Mouse (Mus musculus) kidney, postnatal 10 days (tissue): ENCODE results near the gene Vmn1r14.
"Not testable (repeated sequence)": the region's sequence is repeated elsewhere in the genome, so short reads cannot be mapped to it uniquely, and the experiment has no call there.

ENCODE experiments used
- DNase-seq: peaks from one replicate; pipeline ENCODE4 v3.0.0; 2021; ENCODE audit warnings: mixed read lengths

The Vmn1r14 gene

DNA sequence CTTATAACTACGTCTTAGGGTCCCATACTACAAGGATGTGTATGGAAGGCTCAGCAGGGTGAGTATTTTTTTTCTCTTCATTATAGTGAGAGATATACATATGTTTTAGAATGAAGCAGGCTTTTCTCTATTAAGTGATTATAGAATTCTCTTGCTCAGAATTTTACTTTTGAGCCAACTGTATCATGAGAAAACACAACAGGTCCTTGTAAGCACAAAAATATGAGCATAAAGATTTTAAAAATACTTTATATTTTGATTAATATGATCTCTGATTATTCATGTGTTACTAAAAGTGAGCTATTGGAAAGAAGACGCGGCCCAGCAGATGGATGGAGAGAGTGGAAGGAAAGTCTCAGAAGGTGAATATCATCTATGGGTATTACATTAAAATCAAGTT is at the start of gene Vmn1r14:
Gene Vmn1r14 (plus strand): TSS at position 301 of the 400 bp plus-strand sequence.
- no peak for DNase-seq

DNA sequence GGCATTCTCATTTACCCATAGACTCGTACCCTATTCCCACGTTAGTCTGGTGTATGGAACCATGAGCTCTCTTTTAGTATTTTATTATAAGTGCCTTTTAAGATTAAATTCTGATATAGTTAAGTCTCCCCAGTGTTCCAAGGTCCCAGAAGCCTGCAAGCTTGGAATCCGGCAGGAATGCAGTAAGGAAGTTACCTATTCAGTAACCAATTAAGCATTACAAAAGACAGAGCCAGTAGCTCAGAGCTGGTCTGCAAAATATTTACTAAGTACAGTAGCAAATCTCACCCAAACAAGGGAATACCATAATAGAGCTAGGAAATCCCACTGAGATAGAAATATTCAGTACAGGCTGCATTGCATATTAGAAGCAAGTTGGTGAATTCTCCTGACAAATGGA is 41.5 kb upstream of the Vmn1r14 start:
- peak; percentile 7 for DNase-seq

DNA sequence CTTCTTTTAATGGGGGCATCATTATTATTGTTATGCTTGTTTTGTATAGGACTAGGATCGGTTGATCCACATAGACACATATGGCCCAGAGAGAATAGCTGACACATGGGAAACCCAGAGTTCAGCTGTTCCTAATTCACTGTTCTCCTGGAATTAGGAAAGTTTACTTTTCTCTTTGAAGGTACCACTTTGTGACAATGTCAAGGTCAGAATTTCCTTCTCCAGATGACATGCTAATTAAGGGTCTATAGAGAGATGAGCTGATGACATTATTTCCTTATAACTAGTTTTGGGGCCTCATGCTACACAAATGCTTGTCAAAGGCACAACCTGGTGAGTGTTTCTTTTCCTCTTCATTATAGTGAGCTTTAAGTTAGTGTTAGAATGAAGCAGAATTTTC is 28.5 kb upstream of the Vmn1r14 start, which contains the start of gene Vmn1r13:
Gene Vmn1r13 (plus strand): TSS at position 301 of the 400 bp plus-strand sequence.
- not testable (repeated sequence) for DNase-seq

DNA sequence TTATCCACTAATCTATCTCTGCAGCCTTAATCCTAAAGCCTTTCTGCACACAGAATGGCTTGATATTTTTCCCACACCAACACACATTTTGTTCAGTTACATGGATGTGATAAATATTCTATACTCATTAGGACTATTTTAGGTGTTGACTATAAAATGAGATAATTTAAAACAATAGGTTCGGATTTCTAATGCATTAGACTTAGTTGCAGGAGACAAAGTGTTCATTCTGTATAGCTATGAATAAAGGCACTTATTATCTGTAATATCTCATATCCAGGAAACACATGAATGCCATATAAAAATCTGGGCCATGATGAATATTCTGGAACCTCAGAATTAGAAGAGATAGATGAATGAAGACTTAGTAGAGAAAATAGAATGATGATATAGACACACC is 26.2 kb downstream of the Vmn1r14 start, which contains the start of gene Vmn1r15:
Gene Vmn1r15 (plus strand): TSS at position 301 of the 400 bp plus-strand sequence.
- no peak for DNase-seq

DNA sequence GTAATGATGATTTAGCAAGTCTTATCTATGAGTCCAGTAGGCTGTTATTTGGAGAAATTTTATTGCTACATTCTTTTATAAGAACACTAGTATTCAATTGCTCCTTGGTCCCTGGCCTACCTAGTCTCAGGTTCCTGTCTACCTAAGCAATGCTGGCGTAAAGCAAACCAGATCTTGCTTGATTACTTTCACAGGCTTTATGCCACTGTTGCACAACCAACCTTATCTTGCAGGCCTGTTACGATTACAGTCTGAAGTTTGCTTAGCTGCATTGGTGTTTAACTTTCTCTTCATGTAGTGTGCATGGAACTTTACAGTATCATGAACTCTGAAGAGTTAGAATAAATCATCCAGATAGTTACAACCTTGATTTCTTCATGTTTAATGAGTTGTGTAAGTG is 29.5 kb downstream of the Vmn1r14 start:
- no peak for DNase-seq

DNA sequence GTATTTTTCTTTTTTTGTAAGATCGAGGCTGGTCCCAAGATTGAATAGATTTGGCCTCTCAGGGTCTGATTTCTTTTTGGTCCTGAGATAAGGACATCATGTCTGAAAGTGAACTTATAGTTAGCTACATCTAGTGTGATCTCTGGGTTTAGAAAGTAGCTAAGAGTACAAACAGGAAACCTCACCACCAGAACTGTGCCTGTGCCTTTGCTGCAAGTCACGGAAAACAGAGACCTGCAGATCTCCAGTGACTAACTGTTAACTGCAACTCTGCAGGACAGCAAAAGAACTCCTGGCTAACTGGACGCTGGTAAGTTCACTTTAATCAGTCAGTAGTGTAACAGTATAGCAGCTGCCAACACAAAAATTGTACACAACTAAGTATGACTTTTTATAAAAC is 40.4 kb downstream of the Vmn1r14 start:
- DNase-seq = no peak

DNA sequence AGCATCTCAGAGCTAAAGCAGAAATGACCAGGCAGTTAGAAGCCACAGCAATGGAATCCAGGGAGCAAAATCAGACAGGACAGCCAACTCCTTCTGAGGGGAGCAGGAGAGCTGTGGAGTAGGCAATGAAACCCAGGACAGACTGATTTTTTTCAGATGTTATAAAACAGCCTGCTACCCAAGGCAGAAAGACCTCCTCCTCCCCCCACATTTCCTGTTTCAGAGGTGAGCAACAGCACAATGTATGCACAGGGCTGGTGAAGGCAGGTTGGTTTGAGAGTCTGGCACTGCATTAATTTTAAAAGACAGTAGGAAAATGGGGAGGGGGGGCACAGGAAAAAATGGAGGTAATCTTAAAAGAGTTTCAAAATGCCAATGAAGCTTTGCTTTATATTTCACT is 41.0 kb downstream of the Vmn1r14 start:
- DNase-seq = no peak

DNA sequence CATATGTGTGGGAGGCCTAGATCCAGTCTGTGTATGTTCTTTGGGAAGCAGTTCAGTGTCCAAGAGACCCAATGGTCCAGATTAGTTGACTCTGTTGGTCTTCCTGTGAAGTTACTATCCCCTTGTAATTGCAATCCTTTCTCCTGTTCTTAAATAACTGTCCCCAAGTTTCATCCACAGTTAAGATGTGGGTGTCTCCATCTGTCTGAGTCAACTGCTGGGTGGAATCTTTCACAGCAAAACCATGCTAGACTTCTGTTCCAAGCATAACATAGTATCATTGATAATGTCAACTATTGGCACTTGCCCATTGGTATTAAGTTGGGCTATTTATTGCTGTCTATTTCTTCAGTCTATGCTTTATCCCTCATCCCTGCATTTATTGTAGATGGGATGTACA is 47.5 kb downstream of the Vmn1r14 start:
- DNase-seq = no peak
